Mouse (Mus musculus) midbrain, postnatal 0 days (tissue): ENCODE results near the gene A630001G21Rik. TPM values are rescaled to one million over a fixed set of nuclear protein-coding genes. Genes with fewer than 3 reads are reported as not detected.
"Not testable (repeated sequence)": the region's sequence is repeated elsewhere in the genome, so short reads cannot be mapped to it uniquely, and the experiment has no call there.

Source experiments
- ATAC-seq: fragments of 200-750 bp; cut with Nextera tagmentation; 2 replicates; pipeline ENCODE4 v1.8.0; 2017; ENCODE audit warnings: moderate number of reproducible peaks, mild to moderate bottlenecking, moderate TSS enrichment, moderate library complexity; ENCODE audit not compliant: low FRiP score
- DNase-seq: peaks from one replicate; pipeline ENCODE4 v3.0.0-alpha.2; 2015; ENCODE audit warnings: low spot score
- H3K27ac ChIP-seq: fragments of 300-500 bp; sonication (generic); 2 replicates; pipeline ENCODE4 v1.5.1; 2014; ENCODE audit warnings: low read depth, mild to moderate bottlenecking, low read length, mixed read lengths
- H3K27me3 ChIP-seq: fragments of 300-500 bp; sonication (generic); 2 replicates; pipeline ENCODE4 v1.6.1; 2014; ENCODE audit warnings: low read length, control low read depth, mixed read lengths; ENCODE audit not compliant: insufficient read depth
- H3K36me3 ChIP-seq: fragments of 300-500 bp; sonication (generic); 2 replicates; pipeline ENCODE4 v1.6.1; 2014; ENCODE audit warnings: low read length, control low read depth, mixed read lengths; ENCODE audit not compliant: insufficient read depth
- H3K4me1 ChIP-seq: fragments of 300-500 bp; sonication (generic); 2 replicates; pipeline ENCODE4 v1.6.1; 2014; ENCODE audit warnings: mild to moderate bottlenecking, control low read depth, antibody characterized with exemption, low read length, mixed read lengths; ENCODE audit not compliant: insufficient read depth
- H3K4me2 ChIP-seq: fragments of 300-500 bp; sonication (generic); 2 replicates; pipeline ENCODE4 v1.6.1; 2014; ENCODE audit warnings: low read depth, mild to moderate bottlenecking, low read length, mixed read lengths; ENCODE audit not compliant: poor library complexity, severe bottlenecking
- H3K4me3 ChIP-seq: fragments of 300-500 bp; sonication (generic); 2 replicates; pipeline ENCODE4 v1.5.1; 2014; ENCODE audit warnings: low read depth, mild to moderate bottlenecking, low read length, moderate library complexity
- H3K9ac ChIP-seq: fragments of 300-500 bp; sonication (generic); replicated peaks from 2 replicates; pipeline ENCODE4 v1.6.1; 2014; ENCODE audit warnings: mild to moderate bottlenecking, low read length, moderate library complexity, mixed read lengths; ENCODE audit not compliant: poor library complexity, severe bottlenecking
- H3K9me3 ChIP-seq: fragments of 300-500 bp; sonication (generic); 2 replicates; pipeline ENCODE4 v1.6.1; 2016; ENCODE audit warnings: low read length, control low read depth
- CTCF ChIP-seq: IDR thresholded peaks from 2 replicates; pipeline ENCODE4 v1.5.1; 2016; ENCODE audit warnings: antibody characterized with exemption, mild to moderate bottlenecking
- WGBS: fragments of 180-500 bp; shearing (Covaris S2); extraction: QIAGEN DNeasy Blood & Tissue Kit; methylation state at CpG from one replicate; pipeline ENCODE4 v1.1.7; 2014; 5-methylcytosine and 5-hydroxymethylcytosine counted together
- polyA plus RNA-seq: library from polyadenylated mRNA; unstranded; fragments of >200 nt; fragmentation: Nextera tagmentation; extraction: Ambion mirVana; gene quantifications from 2 replicates; pipeline ENCODE4 v1.2.1, GENCODE M21; 2015
- total RNA-seq: library from RNA; depleted of rRNA; stranded (reverse); fragments of >200 nt; gene quantifications from 2 replicates; pipeline ENCODE4 v1.2.3, GENCODE M21; 2014; rRNA removed

Gene A630001G21Rik
- total RNA-seq (0.76 and 1.0 TPM in 2 replicates), polyA plus RNA-seq (0.31 and 0.56 TPM in 2 replicates)

- H3K4me3 ChIP-seq: no peak within 1 kb of the TSS
- no peaks in the 10 kb centered on the region for H3K27me3 ChIP-seq
- DNase-seq: no peak
- no peaks in the 10 kb centered on the region for H3K36me3 ChIP-seq
- TF ChIP-seq CTCF: no peak
- H3K27ac ChIP-seq: no peak within 1 kb of the TSS
- ATAC-seq: no peak
- no peaks in the 10 kb centered on the region for H3K4me1 ChIP-seq
- no peak within 1 kb of the TSS for H3K9ac ChIP-seq
- no peak within 1 kb of the TSS for H3K4me2 ChIP-seq
- WGBS: 92% methylated on average over 4 of the region's 4 CpGs
- H3K9me3 ChIP-seq: no peaks in the 10 kb centered on the region
Measured at GRCm38 (mm10) chr1:85778436-85778835, at the start of gene A630001G21Rik. Gene A630001G21Rik, minus strand, starts transcription at chr1:85778643.

DNA sequence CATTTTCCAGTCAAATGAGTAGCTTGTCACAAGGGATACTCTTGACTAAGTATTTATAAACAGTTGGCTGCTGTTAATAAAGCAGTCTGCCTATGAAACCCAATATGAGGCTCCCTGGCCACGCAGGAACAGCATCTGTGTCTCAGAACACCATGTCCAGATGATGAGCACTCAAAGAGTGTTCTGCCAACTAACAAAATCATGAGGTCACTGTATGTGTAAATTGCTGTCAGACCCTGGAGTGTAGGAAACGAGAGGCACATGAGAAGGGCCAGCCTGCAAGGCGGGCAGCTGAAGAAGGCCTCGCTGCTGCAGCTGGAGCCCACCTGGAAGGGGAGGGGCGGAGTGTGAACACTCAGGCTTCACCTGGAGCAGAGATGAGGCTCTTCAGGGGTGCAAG, 48.7 kb upstream of the A630001G21Rik start:
- no peak overlapping the region for H3K4me3 ChIP-seq
- no peak for TF ChIP-seq CTCF

DNA sequence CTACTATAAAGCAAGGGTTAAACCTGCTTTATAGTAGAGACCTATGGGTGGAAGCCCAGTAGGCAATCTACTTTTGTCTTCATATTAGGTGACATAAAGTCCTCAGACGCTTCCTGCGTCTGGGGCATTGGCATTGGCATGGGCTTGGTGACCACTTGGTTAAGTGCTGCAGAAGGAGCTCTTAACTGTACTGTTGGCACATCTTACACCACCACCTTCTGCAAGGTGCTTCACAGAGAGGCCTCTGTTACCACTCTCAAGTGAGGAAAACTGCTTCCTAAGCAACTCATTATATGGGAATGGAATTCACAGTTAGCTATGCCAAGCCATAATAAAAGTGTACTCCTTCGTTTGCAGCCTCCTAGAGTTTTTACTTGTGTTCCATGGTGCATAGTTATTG, 46.5 kb upstream of the A630001G21Rik start:
- H3K4me2 ChIP-seq: no peak overlapping the region
- no peak overlapping the region for H3K27ac ChIP-seq
- H3K36me3 ChIP-seq: no peaks in the 10 kb centered on the region; the same call in 1 of the 2 replicates
- no peaks in the 10 kb centered on the region for H3K9me3 ChIP-seq
- no peak overlapping the region for H3K9ac ChIP-seq
- ATAC-seq: no peak
- H3K4me3 ChIP-seq: no peak overlapping the region
- DNase-seq: no peak
- 88% methylated on average over 3 of the region's 3 CpGs for WGBS
- no peak for TF ChIP-seq CTCF
- no peaks in the 10 kb centered on the region for H3K4me1 ChIP-seq
- H3K27me3 ChIP-seq: no peaks in the 10 kb centered on the region

More for the DNA sequence above, 48.7 kb upstream of the A630001G21Rik start:
- Histone ChIP-seq H3K27me3 (no peaks in the 10 kb centered on the region), H3K4me1 (no peaks in the 10 kb centered on the region), H3K9ac (no peak overlapping the region), H3K4me2 (no peak overlapping the region), H3K9me3 (no peaks in the 10 kb centered on the region), H3K27ac (no peak overlapping the region), H3K36me3 (no peaks in the 10 kb centered on the region)
- WGBS: 88% methylated on average over 5 of the region's 5 CpGs
- no peak for DNase-seq
- no peak for ATAC-seq

GRCm38 (mm10) chr1:85822239-85822638, 43.8 kb upstream of the A630001G21Rik start:
- Histone ChIP-seq H3K4me3 (no peak overlapping the region), H3K4me1 (no peaks in the 10 kb centered on the region), H3K27me3 (no peaks in the 10 kb centered on the region), H3K36me3 (peaks cover 3% of the 10 kb centered on the region; the same call in 1 of the 2 replicates), H3K9ac (no peak overlapping the region), H3K27ac (no peak overlapping the region), H3K4me2 (no peak overlapping the region), H3K9me3 (no peaks in the 10 kb centered on the region)
- no peak for TF ChIP-seq CTCF
- ATAC-seq (no peak), DNase-seq (no peak)
- 89% methylated on average over 8 of the region's 8 CpGs for WGBS

DNA sequence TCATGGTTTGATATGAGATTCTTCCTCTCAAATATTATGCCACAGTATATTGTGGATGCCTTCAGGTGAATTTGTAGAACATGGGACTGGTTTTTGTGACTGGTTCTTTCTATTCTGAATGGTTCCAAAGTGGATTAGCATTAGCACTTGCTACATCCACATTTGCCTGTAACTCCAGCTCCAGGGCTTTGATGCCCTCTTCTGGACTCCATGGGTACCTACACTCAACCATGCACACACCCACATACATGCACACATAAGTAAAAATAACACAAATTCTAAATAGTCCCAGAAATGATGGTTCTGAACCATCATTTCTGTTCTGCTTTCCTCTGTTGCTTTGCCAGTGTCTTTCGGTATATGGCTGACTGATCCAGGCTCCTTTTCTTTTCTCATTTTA, 41.3 kb upstream of the A630001G21Rik start:
- ATAC-seq (no peak), DNase-seq (no peak)
- no peaks in the 10 kb centered on the region for H3K4me1 ChIP-seq
- H3K4me2 ChIP-seq: no peak overlapping the region
- no peaks in the 10 kb centered on the region for H3K27me3 ChIP-seq
- H3K4me3 ChIP-seq: no peak overlapping the region
- no peak overlapping the region for H3K27ac ChIP-seq
- H3K36me3 ChIP-seq: peaks cover 3% of the 10 kb centered on the region; the same call in 1 of the 2 replicates
- H3K9me3 ChIP-seq: no peaks in the 10 kb centered on the region
- TF ChIP-seq CTCF: peak; percentile 19; the same call in 1 of the 2 replicates
- H3K9ac ChIP-seq: no peak overlapping the region
- 100% methylated on average over 1 of the region's 1 CpGs for WGBS

- Histone ChIP-seq H3K4me3 (no peak overlapping the region), H3K9me3 (no peaks in the 10 kb centered on the region), H3K36me3 (peaks cover 3% of the 10 kb centered on the region; the same call in 1 of the 2 replicates), H3K4me1 (no peaks in the 10 kb centered on the region), H3K4me2 (no peak overlapping the region), H3K27me3 (no peaks in the 10 kb centered on the region), H3K9ac (no peak overlapping the region), H3K27ac (no peak overlapping the region)
- ATAC-seq: no peak
- TF ChIP-seq CTCF: no peak
- 95% methylated on average over 6 of the region's 6 CpGs for WGBS
- no peak for DNase-seq
Measured at GRCm38 (mm10) chr1:85818121-85818520, 39.7 kb upstream of the A630001G21Rik start.

- H3K36me3 ChIP-seq, H3K9ac ChIP-seq, H3K4me3 ChIP-seq, H3K27ac ChIP-seq, H3K9me3 ChIP-seq, ATAC-seq, H3K27me3 ChIP-seq, H3K4me2 ChIP-seq, H3K4me1 ChIP-seq, DNase-seq: not testable (repeated sequence)
Measured at GRCm38 (mm10) chr1:85814213-85814612, 35.8 kb upstream of the A630001G21Rik start.
